Mouse (Mus musculus) CH12.LX (cell line): Measurements from ENCODE around the gene 1110002E22Rik. TPM values are rescaled to one million over a fixed set of nuclear protein-coding genes. Genes with fewer than 3 reads are reported as not detected.

Experiments
- DNase-seq: peaks from one replicate; pipeline ENCODE4 v3.0.0-alpha.2; 2013; ENCODE audit errors: extremely low read depth
- H3K27ac ChIP-seq: 2 replicates; pipeline ENCODE4 v1.5.1; 2012; ENCODE audit warnings: low read depth, mild to moderate bottlenecking, control low read depth, moderate library complexity; ENCODE audit not compliant: insufficient read depth
- H3K27me3 ChIP-seq: replicated peaks from 2 replicates; pipeline ENCODE3; 2012; ENCODE audit warnings: inconsistent platforms
- H3K36me3 ChIP-seq, 2 experiments: replicated peaks in 1 of 2; 2 replicates each; pipeline versions ENCODE3 to v1.6.1; 2012; ENCODE audit warnings: inconsistent platforms in 1 of 2, low read length in 1 of 2, mild to moderate bottlenecking in 1 of 2, mixed read lengths in 1 of 2, moderate library complexity in 1 of 2; ENCODE audit not compliant: control insufficient read depth in 1 of 2, insufficient read depth in 1 of 2
- H3K4me1 ChIP-seq, 2 experiments: 2 replicates each; pipeline ENCODE4 v1.6.1; 2012; ENCODE audit warnings: inconsistent platforms in 1 of 2, moderate library complexity in 1 of 2; ENCODE audit not compliant: insufficient read depth in 2 of 2, control insufficient read depth in 1 of 2
- H3K4me2 ChIP-seq: 2 replicates; pipeline ENCODE4 v1.6.1; 2012; ENCODE audit warnings: low read depth, mild to moderate bottlenecking, control low read depth; ENCODE audit not compliant: poor library complexity, insufficient read depth, severe bottlenecking
- H3K4me3 ChIP-seq, 3 experiments: fragments of 150-350 bp in 1 of 3; sonication (generic) in 1 of 3; replicated peaks in 1 of 3; 2 replicates each; pipeline versions ENCODE3 to v1.5.1; 2011 to 2012; ENCODE audit warnings: low read depth in 2 of 3, low read length in 2 of 3, mild to moderate bottlenecking in 2 of 3, moderate library complexity in 2 of 3, control low read depth in 1 of 3, improper control_type of control experiment in 1 of 3, inconsistent platforms in 1 of 3, mixed read lengths in 1 of 3; ENCODE audit not compliant: poor library complexity in 1 of 3
- H3K79me2 ChIP-seq: replicated peaks from 2 replicates; pipeline ENCODE4 v1.6.1; 2012; ENCODE audit warnings: mild to moderate bottlenecking, moderate library complexity; ENCODE audit not compliant: control insufficient read depth, poor library complexity, insufficient read depth, severe bottlenecking; ENCODE audit errors: extremely low read depth
- H3K9ac ChIP-seq: 2 replicates; pipeline ENCODE4 v1.6.1; 2012; ENCODE audit warnings: low read depth, mild to moderate bottlenecking, control low read depth, moderate library complexity; ENCODE audit not compliant: insufficient read depth
- H3K9me3 ChIP-seq: replicated peaks from 2 replicates; pipeline ENCODE3; 2012; ENCODE audit warnings: low read length, inconsistent platforms, mixed read lengths
- CHD1 ChIP-seq: IDR thresholded peaks from 2 replicates; pipeline ENCODE4 v1.6.1; 2012; ENCODE audit warnings: low read depth, low read length, improper control_type of control experiment, inconsistent platforms
- CTCF ChIP-seq, 2 experiments: IDR thresholded peaks in 1 of 2; conservative IDR thresholded peaks in 1 of 2; 2 replicates each; pipeline ENCODE4 v1.5.1; 2011 to 2012; ENCODE audit warnings: low read depth in 2 of 2, low read length in 2 of 2, improper control_type of control experiment in 1 of 2, inconsistent platforms in 1 of 2, mild to moderate bottlenecking in 1 of 2, moderate library complexity in 1 of 2
- E2F4 ChIP-seq: IDR thresholded peaks from 2 replicates; pipeline ENCODE4 v1.6.1; 2011; ENCODE audit warnings: low read depth, low read length, improper control_type of control experiment; ENCODE audit not compliant: insufficient replicate concordance
- EP300 ChIP-seq: IDR thresholded peaks from 2 replicates; pipeline ENCODE4 v1.6.1; 2011; ENCODE audit warnings: low read length, improper control_type of control experiment
- MAX ChIP-seq: IDR thresholded peaks from 2 replicates; pipeline ENCODE4 v1.6.1; 2011; ENCODE audit warnings: low read length, improper control_type of control experiment
- MEF2A ChIP-seq: IDR thresholded peaks from 2 replicates; pipeline ENCODE4 v1.6.1; 2014; ENCODE audit warnings: low read depth, mild to moderate bottlenecking, inconsistent platforms, low read length, improper control_type of control experiment, borderline replicate concordance
- MYC ChIP-seq: IDR thresholded peaks from 2 replicates; pipeline ENCODE4 v1.6.1; 2011; ENCODE audit warnings: low read depth, mild to moderate bottlenecking, improper control_type of control experiment, low read length
- PAX5 ChIP-seq: IDR thresholded peaks from 2 replicates; pipeline ENCODE4 v1.6.1; 2012; ENCODE audit warnings: low read length, inconsistent platforms, mixed read lengths
- POLR2A ChIP-seq: IDR thresholded peaks from 2 replicates; pipeline ENCODE4 v1.6.1; 2011; ENCODE audit warnings: low read depth, mild to moderate bottlenecking, improper control_type of control experiment, low read length
- RAD21 ChIP-seq: IDR thresholded peaks from 2 replicates; pipeline ENCODE4 v1.6.1; 2011; ENCODE audit warnings: low read depth, mild to moderate bottlenecking, low read length, improper control_type of control experiment, moderate library complexity
- SIN3A ChIP-seq: IDR thresholded peaks from 2 replicates; pipeline ENCODE4 v1.6.1; 2012; ENCODE audit warnings: low read length, improper control_type of control experiment, inconsistent platforms
- SMC3 ChIP-seq: IDR thresholded peaks from 2 replicates; pipeline ENCODE4 v1.6.1; 2011; ENCODE audit warnings: low read depth, low read length, improper control_type of control experiment
- TBP ChIP-seq: conservative IDR thresholded peaks from 2 replicates; pipeline ENCODE4 v1.6.1; 2011; ENCODE audit warnings: low read depth, low read length, improper control_type of control experiment
- USF1 ChIP-seq: IDR thresholded peaks from 2 replicates; pipeline ENCODE4 v1.6.1; 2014; ENCODE audit warnings: low read depth, mild to moderate bottlenecking, inconsistent platforms, low read length, improper control_type of control experiment
- ZKSCAN1 ChIP-seq: IDR thresholded peaks from 2 replicates; pipeline ENCODE4 v1.6.1; 2012; ENCODE audit warnings: low read depth, inconsistent platforms, low read length, improper control_type of control experiment, borderline replicate concordance
- dilution Hi-C: fragments of 300-500 bp; cut with MboI; formaldehyde crosslinking; loops from 2 replicates; pipeline ENCODE4 v1.14.3; 2020; ENCODE audit warnings: low sequenced_read_pairs; ENCODE audit not compliant: extremely low pct_unique_long_range_greater_than_20kb, extremely low pct_ligation_motif_present
- in situ Hi-C: fragments of 300-500 bp; cut with MboI; formaldehyde crosslinking; loops from 3 replicates; pipeline ENCODE4 v1.14.3; 2019; ENCODE audit warnings: low sequenced_read_pairs, low pct_ligation_motif_present, low pct_unique_long_range_greater_than_20kb, mixed read lengths
- polyA plus RNA-seq: library from polyadenylated mRNA; unstranded; fragments of >175 nt; gene quantifications from 2 replicates; pipeline ENCODE4 v1.2.1, GENCODE M21; 2012; ENCODE audit warnings: low read depth; ENCODE audit not compliant: insufficient read length
- total RNA-seq, 2 experiments: library from RNA; depleted of rRNA; stranded (reverse); fragments of 300-350 nt in 1 of 2; fragments of >200 nt in 1 of 2; gene quantifications; 2 replicates each; pipeline ENCODE4 v1.2.3; 2012 to 2014

The 1110002E22Rik gene
- total and polyA plus RNA-seq, 3 experiments, result 0.66 to 2.3 (median 2.0) TPM

DNA sequence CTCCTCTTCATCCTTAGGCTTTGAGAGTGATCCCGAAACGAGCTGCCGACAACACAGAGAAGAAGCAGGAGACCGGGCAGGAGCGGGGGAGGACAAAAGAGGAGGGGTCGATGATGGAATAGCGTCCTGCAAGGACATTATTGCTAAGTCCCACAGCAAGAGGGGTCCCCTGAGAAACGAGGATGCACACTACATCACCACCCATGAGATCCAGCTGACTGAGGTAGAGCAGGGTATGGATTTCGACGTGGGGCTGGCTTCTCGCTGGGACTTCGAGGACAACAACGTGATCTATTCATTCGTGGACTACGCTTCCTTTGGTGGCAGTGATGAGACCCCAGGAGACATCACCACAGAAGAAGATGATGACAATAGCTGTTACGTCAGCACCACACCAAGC, 1.1 kb downstream of the 1110002E22Rik start:
- H3K27ac ChIP-seq, result no peak overlapping the region
- H3K4me2 ChIP-seq, result no peak overlapping the region
- H3K79me2 ChIP-seq, result no peaks in the 10 kb centered on the region
- no peak for DNase-seq
- TF ChIP-seq MYC (no peak), TBP (no peak), RAD21 (no peak), SIN3A (no peak), MAX (no peak), SMC3 (no peak), CTCF (conservative IDR thresholded peaks at IDR 0.05 in 1 of 2, IDR thresholded peaks at IDR 0.05 in 1 of 2; ENCODE audit: low read depth in 2 of 2, low read length in 2 of 2) (no peak), E2F4 (no peak), ZKSCAN1 (no peak), PAX5 (no peak), USF1 (no peak), POLR2A (no peak)
- TF ChIP-seq, all 38 proteins: peak for 0
- dilution Hi-C loops (no loop called here), in situ Hi-C loops (loop anchor here (5.0 kb wide), 2 partner anchors 64 to 66 kb away; no protein-coding TSS in a partner anchor)
- no peak overlapping the region for H3K4me3 ChIP-seq
- no peaks in the 10 kb centered on the region for H3K36me3 ChIP-seq
- H3K9me3 ChIP-seq, result peaks cover 2% of the 10 kb centered on the region
- no peak overlapping the region for H3K9ac ChIP-seq
- H3K27me3 ChIP-seq, result peaks cover 22% of the 10 kb centered on the region
- H3K4me1 ChIP-seq, result peaks cover 33 to 57% of the 10 kb centered on the region in 2 experiments

GRCm38 (mm10) chr3:138066348-138066856, 1.6 kb downstream of the 1110002E22Rik start:
- no peak overlapping the region for H3K4me3 ChIP-seq
- H3K27me3 ChIP-seq, result peaks cover 22% of the 10 kb centered on the region
- dilution Hi-C loops, result no loop called here
- no peak overlapping the region for H3K9ac ChIP-seq
- in situ Hi-C loops, result loop anchor here (5.0 kb wide), 2 partner anchors 64 to 66 kb away; no protein-coding TSS in a partner anchor
- no peak for DNase-seq
- peaks cover 33 to 53% of the 10 kb centered on the region in 2 experiments for H3K4me1 ChIP-seq
- TF ChIP-seq EP300 (no peak), MYC (no peak), CHD1 (no peak), SMC3 (no peak), MEF2A (no peak)
- no peaks in the 10 kb centered on the region for H3K36me3 ChIP-seq
- peaks cover 2% of the 10 kb centered on the region for H3K9me3 ChIP-seq
- H3K4me2 ChIP-seq, result no peak overlapping the region
- H3K79me2 ChIP-seq, result no peaks in the 10 kb centered on the region
- no peak overlapping the region for H3K27ac ChIP-seq
